Mouse (Mus musculus): ENCODE data around the gene Borcs7. TPM values are rescaled to one million over a fixed set of nuclear protein-coding genes. Genes with fewer than 3 reads are reported as not detected.

Gene Borcs7
- 40.8 TPM for polyA plus RNA-seq (2014; fragmentation: Illumina TruSeq; extraction: RNeasy Lipid Tissue Mini Kit (QIAGEN cat#74804); ENCODE audit: low read depth, low replicate concordance)

DNA sequence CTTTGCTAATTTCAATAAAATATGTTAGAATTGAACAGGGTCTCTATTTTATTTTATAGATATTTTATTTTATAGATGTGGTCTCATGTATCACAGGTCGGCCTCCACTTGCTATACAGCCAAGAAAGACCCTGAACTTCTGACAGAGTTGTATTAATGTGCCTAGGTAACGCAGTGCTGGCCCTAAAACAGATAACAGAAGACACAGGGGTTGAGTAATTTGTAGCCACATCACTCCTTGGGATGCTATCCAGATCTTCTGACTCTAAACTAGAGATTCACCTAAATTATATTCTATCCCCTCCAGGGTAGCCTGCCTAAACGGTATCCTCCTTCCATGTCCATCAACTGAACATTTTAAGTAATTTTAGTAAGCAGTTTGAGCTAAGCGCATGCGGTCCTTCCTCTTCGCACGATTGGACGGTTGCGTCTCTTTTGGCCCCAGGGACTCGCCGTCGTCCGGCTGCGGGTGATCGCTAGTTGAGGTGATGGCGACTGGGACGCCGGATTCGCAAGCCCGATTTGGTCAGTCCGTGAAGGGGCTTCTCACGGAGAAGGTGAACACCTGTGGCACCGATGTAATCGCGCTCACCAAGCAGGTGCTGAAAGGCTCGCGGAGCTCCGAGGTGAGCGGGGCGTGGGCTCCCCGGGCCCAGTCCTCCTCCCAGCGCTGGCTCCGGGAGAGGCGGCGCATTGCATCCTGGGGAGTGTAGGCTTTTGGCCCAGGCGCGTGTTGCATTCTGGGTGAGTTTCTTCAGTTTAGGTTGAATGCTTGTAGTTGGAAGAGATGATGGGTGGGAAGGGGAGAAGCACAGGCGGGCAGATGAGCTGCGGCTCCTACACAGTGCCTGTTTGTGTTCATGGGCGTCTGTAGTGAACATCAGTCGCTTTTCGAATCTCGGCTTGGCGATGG is at the start of gene Borcs7:
TSS of gene Borcs7 (plus strand) at position 447 of the 913 bp plus-strand sequence.

DNA sequence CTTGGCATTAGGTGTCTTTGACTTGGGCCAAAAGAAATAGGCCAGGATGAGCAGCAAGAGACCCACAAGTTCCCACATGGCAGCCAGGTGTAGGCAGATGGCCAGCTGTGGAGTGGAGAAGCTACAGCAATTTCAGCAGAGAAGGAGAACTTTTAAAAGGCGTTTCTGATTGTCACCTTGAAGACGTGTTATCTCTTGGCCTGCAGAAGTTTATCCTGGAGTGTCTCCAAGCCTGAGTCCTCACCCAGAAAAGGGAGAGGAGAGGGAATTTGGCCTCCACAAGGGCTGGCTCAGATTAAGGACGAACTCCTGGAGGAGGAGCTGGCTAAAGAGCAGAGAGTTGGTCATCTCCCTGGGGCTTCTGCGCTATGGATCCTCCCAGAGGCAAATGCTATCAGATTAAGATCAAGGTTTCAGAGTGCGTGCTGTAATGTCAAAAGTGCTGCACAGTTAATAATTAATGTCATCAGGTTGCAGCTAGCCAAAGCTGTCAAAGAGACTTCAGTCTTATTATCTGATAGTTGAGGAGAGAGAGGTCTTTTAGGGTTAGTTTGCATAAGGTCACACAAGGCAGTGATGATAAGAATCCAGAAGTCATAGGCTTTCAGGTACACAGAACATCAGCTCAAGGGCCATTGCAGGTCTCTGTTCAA is 16.8 kb upstream of the Borcs7 start, which contains the start of gene Cyp17a1:
TSS of gene Cyp17a1 (minus strand) at position 407 of the 653 bp plus-strand sequence.

DNA sequence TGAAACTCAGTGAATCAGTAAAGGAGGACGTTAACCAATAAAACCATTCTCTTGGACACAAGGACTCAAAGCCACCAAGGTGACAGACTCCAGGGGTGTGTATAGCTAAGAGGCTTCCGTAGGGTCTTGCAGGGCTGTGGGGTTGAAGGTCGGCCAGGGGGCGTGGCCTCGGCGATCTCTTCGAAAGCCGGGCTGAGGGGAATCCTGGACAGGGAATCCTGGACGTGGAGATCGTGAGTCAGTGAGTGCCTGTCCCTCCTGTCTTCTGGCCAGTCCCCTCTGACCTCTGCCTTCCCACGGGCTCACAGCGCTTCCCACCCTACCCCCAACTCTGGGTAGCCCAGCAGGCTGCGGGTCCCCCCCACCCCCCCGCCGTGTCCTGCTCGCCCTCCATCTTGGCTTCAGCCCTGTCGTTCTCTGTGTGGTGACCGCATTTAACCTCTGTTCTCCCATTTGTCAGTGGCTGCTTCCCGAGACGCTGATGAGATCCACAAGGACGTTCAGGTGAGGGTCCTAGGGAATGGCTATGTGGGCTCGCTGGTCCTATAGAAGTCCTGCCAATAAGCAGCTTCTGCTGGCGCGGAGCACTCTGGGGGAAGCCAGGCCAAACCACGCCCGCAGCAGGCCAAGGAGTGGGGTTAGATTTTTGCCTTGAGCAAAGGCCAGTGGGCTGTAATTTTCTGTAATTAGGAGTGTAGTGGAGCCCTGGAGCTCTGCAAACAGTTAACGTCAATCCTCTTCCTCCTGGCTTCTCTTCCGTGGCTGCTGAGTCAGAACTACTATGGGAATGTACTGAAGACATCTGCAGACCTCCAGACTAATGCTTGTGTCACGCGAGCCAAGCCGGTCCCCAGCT is 17.8 kb downstream of the Borcs7 start, which contains the start of gene As3mt:
TSS of gene As3mt (plus strand) at position 163 of the 856 bp plus-strand sequence.

Other genes with a start within 250 kb of the Borcs7 start
- 6.5 TPM for gene Trim8, start 188.2 kb upstream of the Borcs7 start, polyA plus RNA-seq (2014; fragmentation: Illumina TruSeq; extraction: RNeasy Lipid Tissue Mini Kit (QIAGEN cat#74804); ENCODE audit: low read depth, low replicate concordance)
- gene Arl3, start 116.7 kb upstream of the Borcs7 start, polyA plus RNA-seq (2014; fragmentation: Illumina TruSeq; extraction: RNeasy Lipid Tissue Mini Kit (QIAGEN cat#74804); ENCODE audit: low read depth, low replicate concordance), result 130 TPM
- 6.8 TPM for gene Sfxn2, start 116.5 kb upstream of the Borcs7 start, polyA plus RNA-seq (2014; fragmentation: Illumina TruSeq; extraction: RNeasy Lipid Tissue Mini Kit (QIAGEN cat#74804); ENCODE audit: low read depth, low replicate concordance)
- gene Wbp1l, start 90.8 kb upstream of the Borcs7 start, polyA plus RNA-seq (2014; fragmentation: Illumina TruSeq; extraction: RNeasy Lipid Tissue Mini Kit (QIAGEN cat#74804); ENCODE audit: low read depth, low replicate concordance), result 35.2 TPM
- not detected for gene Cyp17a1, start 16.7 kb upstream of the Borcs7 start, polyA plus RNA-seq (2014; fragmentation: Illumina TruSeq; extraction: RNeasy Lipid Tissue Mini Kit (QIAGEN cat#74804); ENCODE audit: low read depth, low replicate concordance)
- 41.6 TPM for gene As3mt, start 17.6 kb downstream of the Borcs7 start, polyA plus RNA-seq (2014; fragmentation: Illumina TruSeq; extraction: RNeasy Lipid Tissue Mini Kit (QIAGEN cat#74804); ENCODE audit: low read depth, low replicate concordance)
- gene Cnnm2, start 71.7 kb downstream of the Borcs7 start, polyA plus RNA-seq (2014; fragmentation: Illumina TruSeq; extraction: RNeasy Lipid Tissue Mini Kit (QIAGEN cat#74804); ENCODE audit: low read depth, low replicate concordance), result 13.8 TPM